Mouse (Mus musculus) splenic B cell, adult 2 months (primary cell): ENCODE data around the gene Cnn3.
A peak's percentile ranks its signal among the peaks of the same experiment; 100 is the strongest.

Experiments
- DNase-seq: peaks from one replicate; pipeline ENCODE4 v3.0.0-alpha.2; 2011; ENCODE audit warnings: low read depth, low spot score
- H3K27me3 ChIP-seq: 2 replicates; pipeline ENCODE4 v1.6.1; 2012; ENCODE audit warnings: mild to moderate bottlenecking, low read length, moderate library complexity, mixed read lengths; ENCODE audit not compliant: control insufficient read depth, poor library complexity, insufficient read depth, severe bottlenecking
- H3K36me3 ChIP-seq: 2 replicates; pipeline ENCODE4 v1.6.1; 2012; ENCODE audit warnings: mild to moderate bottlenecking, low read length, moderate library complexity, mixed read lengths; ENCODE audit not compliant: control insufficient read depth, poor library complexity, insufficient read depth, severe bottlenecking

The Cnn3 gene

GRCm38 (mm10) chr3:121430289-121430936 is 4.1 kb downstream of the Cnn3 start:
- DNase-seq, result no peak
- no peaks in the 10 kb centered on the region for H3K27me3 ChIP-seq

DNA sequence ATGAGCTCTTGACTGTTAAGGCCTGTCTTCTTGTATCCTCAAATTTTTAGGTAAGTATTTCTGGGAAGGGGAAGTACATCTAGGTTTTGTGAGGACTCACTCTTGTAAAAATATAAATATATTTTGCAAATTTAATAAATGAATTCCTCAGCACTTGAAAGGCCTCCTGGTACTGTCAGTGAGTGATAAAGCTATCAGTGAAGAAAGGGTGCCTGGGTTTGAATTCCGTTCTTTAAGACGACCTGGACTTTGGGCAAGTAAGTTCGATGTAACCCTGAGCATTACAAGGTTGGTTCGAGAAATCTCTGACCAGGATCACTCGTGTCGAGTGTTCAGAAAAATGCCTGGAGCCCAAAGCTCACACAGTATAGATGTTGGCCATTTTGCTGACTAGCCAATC is 7.1 kb downstream of the Cnn3 start:
- no peak for DNase-seq
- Histone ChIP-seq H3K36me3 (no peaks in the 10 kb centered on the region), H3K27me3 (no peaks in the 10 kb centered on the region)

More at GRCm38 (mm10) chr3:121430289-121430936, 4.1 kb downstream of the Cnn3 start:
- no peaks in the 10 kb centered on the region for H3K36me3 ChIP-seq

DNA sequence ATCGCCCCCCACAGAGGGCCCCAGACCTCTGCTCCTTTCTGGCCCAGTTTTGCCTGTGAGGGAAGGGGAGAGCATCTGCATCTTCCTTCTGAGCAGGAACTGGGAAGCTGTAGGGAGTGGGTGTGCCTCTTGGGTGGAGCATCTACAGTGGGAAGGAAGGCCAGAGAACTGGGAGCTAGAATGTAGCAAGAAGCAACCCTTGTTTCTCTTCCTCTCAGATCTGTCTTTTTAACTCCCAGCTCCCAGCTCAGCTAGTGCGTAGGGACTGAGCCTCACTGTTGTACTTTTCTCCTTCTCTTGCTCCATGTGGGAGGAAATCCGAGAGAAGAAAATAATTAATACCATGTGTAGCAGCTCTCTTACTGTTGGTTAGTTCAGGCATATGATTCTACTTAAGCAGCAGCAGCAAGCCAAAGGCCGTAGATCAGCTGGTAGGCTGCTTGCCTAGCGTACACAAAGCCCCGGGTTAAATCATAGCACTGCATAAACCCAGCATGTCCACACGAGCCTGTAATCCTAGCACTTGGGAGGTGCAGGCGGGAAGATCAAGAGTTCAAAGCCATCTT is 7.8 kb downstream of the Cnn3 start:
- H3K36me3 ChIP-seq, result no peaks in the 10 kb centered on the region
- no peak for DNase-seq

DNA sequence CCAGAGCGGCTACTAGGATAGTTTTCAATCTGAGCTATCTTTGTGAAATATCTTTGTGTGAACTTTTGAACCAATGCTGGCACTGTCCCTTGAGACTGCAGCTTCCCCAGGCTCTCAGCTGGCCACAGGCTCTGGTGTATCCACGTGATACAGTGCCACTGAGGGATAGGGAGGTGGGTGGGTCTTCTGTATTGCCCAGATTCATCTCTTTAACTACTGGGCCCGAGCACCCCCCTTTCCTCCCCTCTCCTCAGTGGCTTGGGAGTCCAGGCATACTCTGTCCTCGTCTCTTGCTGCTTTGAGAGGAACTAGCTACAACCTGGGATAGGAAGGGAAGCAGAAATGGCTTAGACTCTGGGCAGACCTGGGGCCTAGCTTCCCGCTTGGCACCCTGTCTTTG is 9.0 kb downstream of the Cnn3 start:
- no peak for DNase-seq
- Histone ChIP-seq H3K36me3 (no peaks in the 10 kb centered on the region), H3K27me3 (no peaks in the 10 kb centered on the region)

More for the DNA sequence above, 7.8 kb downstream of the Cnn3 start:
- H3K27me3 ChIP-seq, result no peaks in the 10 kb centered on the region

DNA sequence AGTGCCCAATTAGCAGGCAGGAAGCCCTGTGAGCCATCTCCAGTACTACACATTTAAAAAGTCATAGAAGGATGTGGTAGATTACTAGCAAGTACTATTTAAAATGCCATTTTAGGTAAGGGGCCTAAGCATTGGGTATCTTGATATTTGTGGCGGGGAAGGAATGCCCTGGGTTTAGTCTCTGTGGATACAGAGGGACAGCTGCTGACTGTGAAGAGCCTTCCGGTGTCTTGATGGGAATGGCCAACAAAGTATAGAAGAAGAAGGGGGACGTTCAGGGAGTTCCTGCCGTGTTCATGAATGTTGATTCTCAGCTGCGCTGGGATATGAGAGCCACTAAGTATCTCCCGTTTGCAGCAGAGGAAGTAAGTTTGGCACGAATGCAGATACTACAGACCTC is 10.8 kb downstream of the Cnn3 start:
- no peak for DNase-seq
- no peaks in the 10 kb centered on the region for H3K36me3 ChIP-seq
- no peaks in the 10 kb centered on the region for H3K27me3 ChIP-seq

DNA sequence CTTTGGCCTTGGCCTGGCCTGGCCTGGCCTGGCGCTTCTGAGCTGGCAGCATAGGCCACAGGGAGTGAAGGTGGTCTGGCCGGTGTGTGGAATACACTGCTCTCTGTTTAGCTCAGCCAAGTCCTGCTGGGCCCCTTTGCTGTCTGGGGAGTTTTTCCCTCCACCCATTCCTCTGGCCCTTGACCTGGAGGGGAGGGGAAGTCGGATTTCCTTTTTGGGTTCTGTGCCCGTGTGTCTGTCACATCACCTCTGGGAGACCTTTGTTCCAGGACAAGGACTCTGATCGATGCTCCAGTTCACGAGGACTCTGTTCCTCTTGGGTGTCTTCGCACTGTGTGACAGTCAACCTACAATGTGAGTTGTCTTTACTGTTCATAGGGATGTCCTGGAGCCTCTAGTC is 11.7 kb downstream of the Cnn3 start:
- H3K36me3 ChIP-seq, result no peaks in the 10 kb centered on the region
- no peaks in the 10 kb centered on the region for H3K27me3 ChIP-seq
- no peak for DNase-seq

GRCm38 (mm10) chr3:121439623-121440161 is 13.4 kb downstream of the Cnn3 start:
- no peak for DNase-seq
- H3K36me3 ChIP-seq, result no peaks in the 10 kb centered on the region
- H3K27me3 ChIP-seq, result no peaks in the 10 kb centered on the region

GRCm38 (mm10) chr3:121441504-121441903 is 15.2 kb downstream of the Cnn3 start:
- DNase-seq, result no peak
- no peaks in the 10 kb centered on the region for H3K27me3 ChIP-seq

GRCm38 (mm10) chr3:121442288-121442687 is 16.0 kb downstream of the Cnn3 start:
- DNase-seq, result peak; percentile 40

More at GRCm38 (mm10) chr3:121441504-121441903, 15.2 kb downstream of the Cnn3 start:
- no peaks in the 10 kb centered on the region for H3K36me3 ChIP-seq

GRCm38 (mm10) chr3:121443861-121444271 is 17.6 kb downstream of the Cnn3 start:
- H3K36me3 ChIP-seq, result no peaks in the 10 kb centered on the region
- no peaks in the 10 kb centered on the region for H3K27me3 ChIP-seq
- DNase-seq, result no peak

More at GRCm38 (mm10) chr3:121442288-121442687, 16.0 kb downstream of the Cnn3 start:
- H3K27me3 ChIP-seq, result no peaks in the 10 kb centered on the region
- no peaks in the 10 kb centered on the region for H3K36me3 ChIP-seq

GRCm38 (mm10) chr3:121444414-121444813 is 18.1 kb downstream of the Cnn3 start:
- Histone ChIP-seq H3K27me3 (no peaks in the 10 kb centered on the region), H3K36me3 (no peaks in the 10 kb centered on the region)
- DNase-seq, result no peak

DNA sequence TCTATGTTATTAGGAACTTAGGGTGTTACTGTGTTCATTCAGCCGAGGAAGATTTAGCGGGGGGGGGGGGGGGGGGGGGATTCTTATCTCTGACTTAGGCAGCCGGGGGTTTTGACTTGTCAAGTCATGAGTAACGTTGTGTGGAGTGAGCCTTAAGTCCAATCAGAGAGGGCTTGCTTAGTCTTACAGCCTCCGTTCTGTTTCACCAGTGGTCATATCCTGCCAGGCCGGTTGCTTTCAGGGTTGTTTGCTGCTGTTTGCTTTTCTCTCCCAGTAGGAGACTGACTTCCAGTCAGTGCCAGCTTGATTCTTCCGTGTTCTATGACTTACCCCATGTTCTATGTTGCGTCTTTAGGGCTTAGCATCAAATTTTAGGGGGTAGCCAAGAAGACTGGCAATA is 20.2 kb downstream of the Cnn3 start:
- H3K27me3 ChIP-seq, result no peaks in the 10 kb centered on the region
- DNase-seq, result no peak
- peaks cover 5% of the 10 kb centered on the region for H3K36me3 ChIP-seq

DNA sequence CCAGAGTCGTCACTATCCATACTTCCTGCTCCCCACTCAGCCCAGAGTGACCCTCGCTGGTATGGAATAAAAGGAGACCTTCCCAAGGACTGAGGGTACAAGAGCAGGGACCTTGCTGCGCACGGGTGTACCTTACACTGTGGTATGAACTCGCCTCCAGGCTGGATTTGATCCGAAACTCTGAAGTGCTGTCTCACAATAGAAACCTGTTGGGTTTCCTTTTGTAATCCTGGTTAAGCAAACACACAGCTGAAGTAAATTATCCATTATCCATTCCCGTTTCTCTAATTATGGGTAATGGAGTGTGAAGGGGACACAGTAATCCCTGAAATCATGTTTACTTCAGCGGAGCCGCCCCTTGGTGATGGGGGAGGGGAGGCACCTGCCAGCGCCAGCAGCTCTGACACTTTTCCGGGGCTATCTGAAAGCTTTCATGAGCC is 21.8 kb downstream of the Cnn3 start:
- H3K36me3 ChIP-seq, result peaks cover 12% of the 10 kb centered on the region
- no peak for DNase-seq
- H3K27me3 ChIP-seq, result no peaks in the 10 kb centered on the region

GRCm38 (mm10) chr3:121448606-121449005 is 22.3 kb downstream of the Cnn3 start:
- Histone ChIP-seq H3K36me3 (peaks cover 13% of the 10 kb centered on the region), H3K27me3 (no peaks in the 10 kb centered on the region)
- DNase-seq, result no peak

GRCm38 (mm10) chr3:121449527-121449926 is 23.2 kb downstream of the Cnn3 start:
- DNase-seq, result no peak
- Histone ChIP-seq H3K36me3 (peaks cover 13% of the 10 kb centered on the region), H3K27me3 (no peaks in the 10 kb centered on the region)
